Mouse (Mus musculus) MEL (cell line): ENCODE results near the gene BC034090.

Experiments used
- CTCF ChIP-seq, 3 experiments: IDR thresholded peaks in 2 of 3; conservative IDR thresholded peaks in 1 of 3; 2 replicates each; pipeline ENCODE4 v1.5.1; 2011 to 2012; ENCODE audit warnings: low read length in 3 of 3, low read depth in 2 of 3, mild to moderate bottlenecking in 2 of 3, improper control_type of control experiment in 1 of 3, inconsistent platforms in 1 of 3, mixed read lengths in 1 of 3, moderate library complexity in 1 of 3; ENCODE audit not compliant: control insufficient read depth in 1 of 3, insufficient read depth in 1 of 3, poor library complexity in 1 of 3, severe bottlenecking in 1 of 3
- EP300 ChIP-seq, 2 experiments: IDR thresholded peaks; 2 replicates each; pipeline ENCODE4 v1.6.1; 2011; ENCODE audit warnings: improper control_type of control experiment in 2 of 2, low read length in 2 of 2, low read depth in 1 of 2, mild to moderate bottlenecking in 1 of 2
- HCFC1 ChIP-seq: IDR thresholded peaks from 2 replicates; pipeline ENCODE4 v1.6.1; 2012; ENCODE audit warnings: low read depth, mild to moderate bottlenecking, inconsistent platforms, low read length, improper control_type of control experiment, moderate library complexity
- POLR2A ChIP-seq, 2 experiments: IDR thresholded peaks; 2 replicates each; pipeline ENCODE4 v1.6.1; 2011 to 2012; ENCODE audit warnings: low read length in 2 of 2, mild to moderate bottlenecking in 2 of 2, control low read depth in 1 of 2, improper control_type of control experiment in 1 of 2, low read depth in 1 of 2, moderate library complexity in 1 of 2; ENCODE audit not compliant: control insufficient read depth in 1 of 2, insufficient read depth in 1 of 2, poor library complexity in 1 of 2
- UBTF ChIP-seq: IDR thresholded peaks from 2 replicates; pipeline ENCODE4 v1.6.1; 2012; ENCODE audit warnings: low read depth, mild to moderate bottlenecking, inconsistent platforms, low read length, improper control_type of control experiment, moderate library complexity, borderline replicate concordance; ENCODE audit not compliant: insufficient read depth
- ZKSCAN1 ChIP-seq: IDR thresholded peaks from 2 replicates; pipeline ENCODE4 v1.6.1; 2012; ENCODE audit warnings: low read depth, mild to moderate bottlenecking, inconsistent platforms, low read length, improper control_type of control experiment, moderate library complexity

GRCm38 (mm10) chr1:155203101-155203500, 41.1 kb downstream of the BC034090 start:
- TF ChIP-seq CTCF (IDR thresholded peaks at IDR 0.05 in 2 of 3, conservative IDR thresholded peaks at IDR 0.05 in 1 of 3; ENCODE audit: control insufficient read depth in 1 of 3, insufficient read depth in 1 of 3, low read depth in 2 of 3, low read length in 3 of 3, poor library complexity in 1 of 3, severe bottlenecking in 1 of 3) = no peak
- TF ChIP-seq EP300 (IDR thresholded peaks at IDR 0.05; ENCODE audit: low read depth in 1 of 2, low read length in 2 of 2) = no peak
- TF ChIP-seq UBTF = no peak
- TF ChIP-seq POLR2A (IDR thresholded peaks at IDR 0.05; ENCODE audit: control insufficient read depth in 1 of 2, insufficient read depth in 1 of 2, low read depth in 1 of 2, low read length in 2 of 2, poor library complexity in 1 of 2) = no peak
- no peak for TF ChIP-seq ZKSCAN1
- TF ChIP-seq HCFC1 = no peak
